Mouse (Mus musculus) intestine, embryonic 16.5 days (tissue): ENCODE data around the gene Galnt2. TPM values are rescaled to one million over a fixed set of nuclear protein-coding genes. Genes with fewer than 3 reads are reported as not detected.

Experiments
- ATAC-seq: fragments of 200-750 bp; cut with Nextera tagmentation; 2 replicates; pipeline ENCODE4 v1.8.0; 2017; ENCODE audit warnings: moderate TSS enrichment, moderate library complexity
- H3K27ac ChIP-seq: fragments of 300-500 bp; sonication (generic); 2 replicates; pipeline ENCODE4 v1.5.1; 2014; ENCODE audit warnings: mild to moderate bottlenecking, low read length
- H3K27me3 ChIP-seq: fragments of 300-500 bp; sonication (generic); replicated peaks from 2 replicates; pipeline ENCODE4 v1.6.1; 2014; ENCODE audit warnings: low read length, control low read depth, mixed read lengths; ENCODE audit not compliant: control insufficient read depth, insufficient read depth
- H3K36me3 ChIP-seq: fragments of 300-500 bp; sonication (generic); 2 replicates; pipeline ENCODE4 v1.6.1; 2014; ENCODE audit warnings: low read length, control low read depth; ENCODE audit not compliant: control insufficient read depth, insufficient read depth
- H3K4me1 ChIP-seq: fragments of 300-500 bp; sonication (generic); 2 replicates; pipeline ENCODE4 v1.6.1; 2014; ENCODE audit warnings: low read length, control low read depth, mixed read lengths; ENCODE audit not compliant: control insufficient read depth, insufficient read depth
- H3K4me2 ChIP-seq: fragments of 300-500 bp; sonication (generic); 2 replicates; pipeline ENCODE4 v1.6.1; 2014; ENCODE audit warnings: low read depth, low read length, control low read depth
- H3K4me3 ChIP-seq: fragments of 300-500 bp; sonication (generic); 2 replicates; pipeline ENCODE4 v1.5.1; 2014; ENCODE audit warnings: mild to moderate bottlenecking, low read length
- H3K9ac ChIP-seq: fragments of 300-500 bp; sonication (generic); 2 replicates; pipeline ENCODE4 v1.6.1; 2014; ENCODE audit warnings: low read depth, low read length
- H3K9me3 ChIP-seq: fragments of 300-500 bp; sonication (generic); 2 replicates; pipeline ENCODE4 v1.6.1; 2016; ENCODE audit warnings: low read length, control low read depth; ENCODE audit not compliant: control insufficient read depth
- WGBS: fragments of 180-500 bp; shearing (Covaris S2); extraction: QIAGEN DNeasy Blood & Tissue Kit; methylation state at CpG from one replicate; pipeline ENCODE4 v1.1.7; 2014; 5-methylcytosine and 5-hydroxymethylcytosine counted together
- polyA plus RNA-seq: library from polyadenylated mRNA; unstranded; fragments of >200 nt; fragmentation: Nextera tagmentation; extraction: Ambion mirVana; gene quantifications from 2 replicates; pipeline ENCODE4 v1.2.1, GENCODE M21; 2015

Galnt2 gene
- polyA plus RNA-seq, 1 experiment from 2014 or later: 35.9 TPM

DNA sequence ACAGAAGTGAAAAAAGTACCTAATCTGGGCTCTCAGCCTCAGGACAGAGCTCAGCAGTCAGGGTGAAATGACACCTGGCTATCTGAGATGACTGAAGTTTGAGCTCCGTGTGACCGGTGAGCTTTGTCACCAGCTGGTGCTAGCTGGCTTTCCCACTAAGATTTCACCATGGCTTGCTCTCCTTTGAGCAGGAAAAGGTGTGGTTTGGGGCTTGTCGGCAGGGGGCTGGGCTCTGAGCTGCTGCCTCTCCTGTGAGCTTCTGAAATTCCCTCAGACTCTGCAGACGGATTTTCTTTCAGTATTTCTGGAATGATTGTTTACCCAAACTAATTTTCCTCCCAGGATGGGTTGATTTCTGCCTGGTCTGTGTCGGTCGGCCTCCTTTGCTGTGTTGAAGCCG is 75.4 kb downstream of the Galnt2 start:
- WGBS: 44% methylated on average over 7 of the region's 7 CpGs
- no peaks in the 10 kb centered on the region for H3K36me3 ChIP-seq
- H3K4me3 ChIP-seq: no peak overlapping the region
- 0 out of 2 replicates have a peak, but pooled peaks cover 2% of the 10 kb centered on the region for H3K4me1 ChIP-seq
- H3K9ac ChIP-seq: no peak overlapping the region
- peak; percentile 49; the same call in 1 of the 2 replicates for ATAC-seq
- no peaks in the 10 kb centered on the region for H3K27me3 ChIP-seq
- H3K27ac ChIP-seq: no peak overlapping the region
- no peak overlapping the region for H3K4me2 ChIP-seq
- H3K9me3 ChIP-seq: no peaks in the 10 kb centered on the region

DNA sequence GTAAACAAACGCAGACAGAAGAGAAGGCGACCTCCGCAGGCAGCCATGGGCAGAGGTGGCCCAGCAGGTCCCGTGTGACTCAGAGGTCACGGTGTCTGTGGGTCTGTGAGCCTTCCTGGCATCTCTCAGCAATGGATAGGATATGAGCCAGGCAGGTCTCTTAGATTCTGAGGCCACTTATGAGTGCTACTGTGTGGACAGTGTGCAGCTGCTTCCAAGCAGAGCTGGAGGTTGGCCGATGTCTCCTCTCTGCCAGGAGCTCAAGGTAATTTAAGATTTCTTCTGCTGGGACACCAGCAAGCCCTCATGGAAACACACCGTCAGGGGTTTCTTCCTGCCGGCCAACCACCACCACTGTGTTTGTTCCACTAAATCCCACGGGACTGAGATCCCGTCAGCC is 76.5 kb downstream of the Galnt2 start:
- ATAC-seq: no peak
- Histone ChIP-seq H3K4me3 (no peak overlapping the region), H3K4me2 (no peak overlapping the region), H3K27me3 (no peaks in the 10 kb centered on the region), H3K4me1 (0 out of 2 replicates have a peak, but pooled peaks cover 2% of the 10 kb centered on the region), H3K27ac (no peak overlapping the region), H3K36me3 (no peaks in the 10 kb centered on the region), H3K9me3 (no peaks in the 10 kb centered on the region), H3K9ac (no peak overlapping the region)
- 89% methylated on average over 10 of the region's 10 CpGs for WGBS

DNA sequence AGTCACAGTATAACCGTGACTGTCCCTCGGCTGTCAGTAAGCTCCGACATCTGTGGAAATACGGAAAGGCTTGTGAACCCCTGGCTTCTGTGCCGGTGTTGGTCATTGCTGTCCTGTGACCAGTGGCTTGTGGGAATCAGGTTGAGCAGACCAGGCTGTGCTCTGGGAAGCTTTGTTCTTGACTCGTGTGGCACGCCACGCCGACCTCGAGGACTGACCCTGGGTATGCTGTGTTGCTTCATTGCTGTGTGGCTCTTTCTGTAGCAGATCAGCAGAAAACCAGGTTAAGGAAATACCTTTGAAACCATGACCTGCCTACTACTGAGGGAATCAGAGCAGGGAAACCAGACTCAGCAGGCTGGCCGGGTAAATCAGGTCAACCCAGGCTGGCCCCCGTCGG is 79.3 kb downstream of the Galnt2 start:
- Histone ChIP-seq H3K27ac (no peak overlapping the region), H3K4me3 (no peak overlapping the region), H3K9me3 (no peaks in the 10 kb centered on the region), H3K9ac (no peak overlapping the region), H3K27me3 (no peaks in the 10 kb centered on the region), H3K36me3 (no peaks in the 10 kb centered on the region), H3K4me1 (no peaks in the 10 kb centered on the region), H3K4me2 (no peak overlapping the region)
- ATAC-seq: no peak
- WGBS: 93% methylated on average over 13 of the region's 13 CpGs

DNA sequence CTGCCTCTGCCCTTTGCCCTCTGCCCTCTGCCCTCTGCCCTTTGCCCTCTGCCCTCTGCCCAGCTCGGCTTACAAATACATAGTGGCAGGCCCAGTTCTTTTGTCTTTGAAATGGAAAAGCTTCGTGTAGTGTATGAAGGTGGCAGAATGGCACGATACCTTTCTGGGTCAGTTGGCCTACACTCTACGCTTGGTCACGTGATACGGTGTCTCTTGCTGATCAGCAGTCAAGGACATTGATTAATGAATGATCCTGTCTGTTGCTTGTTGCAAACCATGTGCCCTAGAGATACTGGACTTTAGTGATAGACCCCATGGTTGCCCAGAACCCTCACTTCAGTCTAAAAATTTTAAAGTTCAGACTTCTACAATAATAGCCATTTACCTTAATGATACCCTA is 79.9 kb downstream of the Galnt2 start:
- no peak overlapping the region for H3K4me3 ChIP-seq
- no peak overlapping the region for H3K9ac ChIP-seq
- H3K4me2 ChIP-seq: no peak overlapping the region
- ATAC-seq: no peak
- H3K27ac ChIP-seq: no peak overlapping the region
- H3K27me3 ChIP-seq: no peaks in the 10 kb centered on the region
- H3K36me3 ChIP-seq: no peaks in the 10 kb centered on the region
- H3K4me1 ChIP-seq: no peaks in the 10 kb centered on the region; the same call in 1 of the 2 replicates
- no peaks in the 10 kb centered on the region for H3K9me3 ChIP-seq
- 85% methylated on average over 6 of the region's 6 CpGs for WGBS

DNA sequence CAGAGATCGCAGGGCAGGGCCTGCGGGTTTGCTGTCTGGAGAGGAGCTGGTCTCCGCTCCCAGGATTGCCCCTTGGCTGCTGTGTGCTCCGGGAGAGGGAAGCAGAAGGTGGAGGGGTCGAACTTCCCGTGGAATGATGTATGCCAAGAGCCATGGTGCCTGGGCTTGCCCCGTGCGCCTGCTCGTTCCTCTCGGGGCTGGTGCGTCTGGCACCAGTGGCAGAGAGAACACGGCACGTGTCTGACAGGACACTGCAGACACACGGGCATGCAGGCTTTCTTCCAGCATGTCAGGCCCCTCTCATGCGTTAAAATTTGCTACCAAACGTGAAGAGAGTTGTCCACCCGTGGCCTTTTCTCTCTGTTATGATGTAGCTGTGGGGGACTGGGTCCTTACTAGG is 80.5 kb downstream of the Galnt2 start:
- H3K4me3 ChIP-seq: no peak overlapping the region
- no peaks in the 10 kb centered on the region for H3K9me3 ChIP-seq
- H3K27ac ChIP-seq: no peak overlapping the region
- peaks cover 5% of the 10 kb centered on the region; the same call in 1 of the 2 replicates for H3K4me1 ChIP-seq
- H3K4me2 ChIP-seq: no peak overlapping the region
- no peaks in the 10 kb centered on the region for H3K27me3 ChIP-seq
- no peak overlapping the region for H3K9ac ChIP-seq
- WGBS: 90% methylated on average over 17 of the region's 17 CpGs
- H3K36me3 ChIP-seq: no peaks in the 10 kb centered on the region
- no peak for ATAC-seq

DNA sequence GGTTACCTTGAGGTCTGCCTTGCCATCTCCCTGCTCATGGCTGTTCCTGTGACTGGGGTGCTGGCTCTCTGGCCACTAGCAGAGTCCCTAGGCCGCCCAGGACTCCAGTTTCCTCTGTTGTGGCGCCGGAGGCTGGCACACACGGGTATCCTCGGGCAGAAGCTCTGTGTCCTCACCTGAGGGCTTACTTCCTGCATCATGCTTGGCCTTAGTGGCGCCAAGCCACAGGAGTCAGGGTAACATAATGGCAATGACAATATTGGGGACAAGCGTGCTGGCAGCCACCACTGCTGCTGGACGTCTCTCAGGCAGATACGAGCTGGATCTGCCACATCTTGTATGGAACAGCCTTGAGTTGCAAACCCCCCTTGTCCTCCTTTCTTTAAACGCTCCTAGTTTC is 81.0 kb downstream of the Galnt2 start:
- Histone ChIP-seq H3K4me2 (no peak overlapping the region), H3K27ac (no peak overlapping the region), H3K4me1 (peaks cover 5% of the 10 kb centered on the region; the same call in 1 of the 2 replicates), H3K36me3 (no peaks in the 10 kb centered on the region), H3K9ac (no peak overlapping the region), H3K27me3 (no peaks in the 10 kb centered on the region), H3K9me3 (no peaks in the 10 kb centered on the region), H3K4me3 (no peak overlapping the region)
- 91% methylated on average over 10 of the region's 10 CpGs for WGBS
- ATAC-seq: no peak

DNA sequence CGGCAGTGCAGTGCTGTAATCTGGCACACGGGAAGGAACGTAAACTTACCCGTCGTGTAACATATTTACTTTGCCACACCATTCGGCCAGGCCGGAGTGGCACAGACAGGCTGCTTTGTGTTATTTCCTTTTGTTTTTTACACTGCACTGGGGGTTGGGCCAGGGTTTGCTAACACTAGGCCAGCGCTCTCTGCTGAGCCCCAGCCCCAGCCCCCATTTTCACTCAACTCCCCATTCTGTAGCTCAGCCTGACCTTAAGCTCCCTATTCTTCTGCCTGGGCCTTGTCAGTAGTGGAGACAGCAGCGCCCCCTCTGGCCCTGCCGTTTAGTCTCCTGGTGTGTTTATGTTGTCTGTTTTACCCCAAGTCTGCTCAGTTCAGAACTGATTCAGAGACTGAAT is 83.6 kb downstream of the Galnt2 start:
- 47% methylated on average over 10 of the region's 10 CpGs for WGBS
- Histone ChIP-seq H3K4me1 (peaks cover 5% of the 10 kb centered on the region; the same call in 1 of the 2 replicates), H3K9me3 (no peaks in the 10 kb centered on the region), H3K4me2 (no peak overlapping the region), H3K27me3 (no peaks in the 10 kb centered on the region), H3K9ac (0 out of 2 replicates have a peak overlapping the region, but pooled peaks have one; percentile 9), H3K27ac (peak overlapping the region; percentile 4; the same call in 1 of the 2 replicates), H3K4me3 (no peak overlapping the region), H3K36me3 (no peaks in the 10 kb centered on the region)
- no peak for ATAC-seq

DNA sequence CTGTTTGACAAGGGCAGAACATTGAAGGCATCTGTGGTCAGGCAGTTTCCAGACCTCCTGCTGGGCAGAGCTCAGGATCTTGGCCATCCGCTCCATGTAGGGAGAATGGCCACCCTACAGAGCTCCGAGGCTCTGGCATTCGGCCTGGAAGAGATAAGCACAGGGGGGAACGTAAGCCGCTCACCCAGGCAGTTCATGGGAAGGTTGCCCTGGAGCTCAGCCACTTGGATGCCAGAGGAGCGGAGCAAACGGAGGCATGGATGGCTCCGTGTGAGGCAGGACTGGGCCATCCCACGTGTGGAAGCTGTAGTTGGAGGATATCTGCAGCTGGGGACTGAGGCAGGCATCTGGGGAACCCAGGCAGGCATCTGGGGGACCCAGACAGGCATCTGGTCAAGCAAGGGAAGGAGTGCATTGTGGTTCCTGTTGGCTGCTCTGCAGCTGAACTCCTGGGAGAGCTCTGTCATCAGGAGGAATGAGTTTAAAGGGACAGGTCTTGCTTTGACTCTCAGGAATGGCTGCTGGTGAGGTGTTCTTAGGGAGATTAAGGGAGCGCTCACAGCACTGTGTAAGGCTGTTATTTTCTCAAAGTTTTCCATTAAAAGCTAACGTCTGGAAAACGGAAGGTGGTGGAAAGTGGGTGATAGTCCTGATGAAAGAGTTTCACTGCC is 85.4 kb downstream of the Galnt2 start:
- peak; percentile 41; the same call in 1 of the 2 replicates for ATAC-seq
- H3K4me1 ChIP-seq: peaks cover 8% of the 10 kb centered on the region; the same call in 1 of the 2 replicates
- 0 out of 2 replicates have a peak overlapping the region, but pooled peaks have one; percentile 29 for H3K27ac ChIP-seq
- no peak overlapping the region for H3K9ac ChIP-seq
- no peaks in the 10 kb centered on the region for H3K36me3 ChIP-seq
- 58% methylated on average over 12 of the region's 12 CpGs for WGBS
- H3K4me2 ChIP-seq: no peak overlapping the region
- no peaks in the 10 kb centered on the region for H3K27me3 ChIP-seq
- H3K4me3 ChIP-seq: no peak overlapping the region
- no peaks in the 10 kb centered on the region for H3K9me3 ChIP-seq

DNA sequence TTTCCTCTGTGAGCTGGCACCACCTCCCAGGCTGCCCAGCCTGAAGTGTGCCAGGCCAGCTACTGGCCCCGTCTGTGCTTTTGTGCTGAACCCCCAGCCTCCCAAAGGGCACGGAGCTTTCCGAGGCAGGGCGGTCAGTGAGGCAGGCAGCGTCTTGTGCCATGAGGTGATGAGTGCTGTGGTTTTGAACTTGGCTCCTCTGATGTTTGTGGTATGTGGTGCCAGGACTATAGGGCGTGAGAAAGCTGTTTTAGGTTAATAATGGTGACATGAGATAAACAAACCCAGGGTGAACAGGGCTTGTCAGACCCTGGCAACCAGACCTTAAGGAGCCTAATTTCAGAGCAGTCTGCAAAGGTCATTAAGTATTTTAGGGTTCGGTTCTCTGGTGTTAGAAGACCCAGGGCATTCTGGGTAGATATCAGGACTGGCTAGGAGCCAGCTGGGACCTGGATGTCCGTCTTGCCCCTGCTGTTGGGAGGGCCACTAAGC is 86.0 kb downstream of the Galnt2 start:
- Histone ChIP-seq H3K9me3 (no peaks in the 10 kb centered on the region), H3K4me2 (no peak overlapping the region), H3K4me1 (peaks cover 8% of the 10 kb centered on the region; the same call in 1 of the 2 replicates), H3K27me3 (no peaks in the 10 kb centered on the region), H3K36me3 (no peaks in the 10 kb centered on the region; the same call in 1 of the 2 replicates), H3K9ac (no peak overlapping the region), H3K27ac (no peak overlapping the region), H3K4me3 (no peak overlapping the region)
- no peak for ATAC-seq
- WGBS: 55% methylated on average over 8 of the region's 8 CpGs
